Mouse (Mus musculus): Measurements from ENCODE around the gene Icam4.
"Not testable (repeated sequence)": the region's sequence is repeated elsewhere in the genome, so short reads cannot be mapped to it uniquely, and the experiment has no call there.

Gene Icam4

DNA sequence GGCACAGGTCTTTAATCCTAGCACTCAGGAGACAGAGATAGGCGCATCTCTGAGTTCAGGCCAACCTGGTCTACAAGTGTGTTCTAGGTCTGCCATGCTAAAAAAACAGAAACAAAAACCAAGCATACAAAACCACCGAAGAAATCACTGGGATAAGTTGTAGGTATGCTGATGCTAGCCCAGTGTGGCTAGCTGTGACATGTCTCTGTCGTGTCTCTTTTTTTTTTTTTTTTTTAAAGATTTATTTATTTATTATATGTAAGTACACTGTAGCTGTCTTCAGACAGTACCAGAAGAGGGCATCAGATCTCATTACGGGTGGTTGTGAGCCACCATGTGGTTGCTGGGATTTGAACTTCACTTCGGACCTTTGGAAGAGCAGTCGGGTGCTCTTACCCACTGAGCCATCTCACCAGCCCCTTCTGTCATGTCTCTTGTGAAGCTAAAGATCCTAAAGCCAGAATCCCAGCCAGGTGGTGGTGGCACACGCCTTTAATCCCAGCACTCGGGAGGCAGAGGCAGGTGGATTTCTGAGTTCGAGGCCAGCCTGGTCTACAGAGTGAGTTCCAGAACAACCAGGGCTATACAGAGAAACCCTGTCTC is 18.1 kb upstream of the Icam4 start:
- in situ Hi-C loops (cut with MboI; ENCODE audit: low sequenced_read_pairs): not testable (repeated sequence)

- in situ Hi-C loops (cut with MboI; ENCODE audit: low sequenced_read_pairs): no loop called here
These were observed 17.3 kb upstream of the Icam4 start for GRCm38 (mm10) chr9:21011846-21012312.

DNA sequence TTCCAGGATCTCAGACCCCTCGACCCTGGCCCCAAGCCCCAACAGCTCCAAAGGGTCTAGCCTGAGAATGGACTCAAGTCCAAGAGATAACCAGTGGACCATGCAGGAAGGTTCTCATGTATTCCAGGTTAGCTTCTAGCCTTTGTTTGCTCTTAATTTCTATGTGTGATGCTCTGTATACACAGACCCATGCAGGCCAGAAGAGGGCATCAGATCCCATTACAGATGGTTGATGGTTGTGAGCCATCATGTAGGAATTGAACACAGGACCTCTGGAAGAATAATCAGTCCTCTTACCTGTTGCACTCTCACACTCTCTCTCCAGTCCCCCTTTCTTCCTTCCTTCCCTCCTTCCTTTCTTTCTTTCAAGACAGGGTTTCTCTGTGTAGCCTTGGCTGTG is 16.8 kb upstream of the Icam4 start:
- in situ Hi-C loops (cut with MboI; ENCODE audit: low sequenced_read_pairs): no loop called here

DNA sequence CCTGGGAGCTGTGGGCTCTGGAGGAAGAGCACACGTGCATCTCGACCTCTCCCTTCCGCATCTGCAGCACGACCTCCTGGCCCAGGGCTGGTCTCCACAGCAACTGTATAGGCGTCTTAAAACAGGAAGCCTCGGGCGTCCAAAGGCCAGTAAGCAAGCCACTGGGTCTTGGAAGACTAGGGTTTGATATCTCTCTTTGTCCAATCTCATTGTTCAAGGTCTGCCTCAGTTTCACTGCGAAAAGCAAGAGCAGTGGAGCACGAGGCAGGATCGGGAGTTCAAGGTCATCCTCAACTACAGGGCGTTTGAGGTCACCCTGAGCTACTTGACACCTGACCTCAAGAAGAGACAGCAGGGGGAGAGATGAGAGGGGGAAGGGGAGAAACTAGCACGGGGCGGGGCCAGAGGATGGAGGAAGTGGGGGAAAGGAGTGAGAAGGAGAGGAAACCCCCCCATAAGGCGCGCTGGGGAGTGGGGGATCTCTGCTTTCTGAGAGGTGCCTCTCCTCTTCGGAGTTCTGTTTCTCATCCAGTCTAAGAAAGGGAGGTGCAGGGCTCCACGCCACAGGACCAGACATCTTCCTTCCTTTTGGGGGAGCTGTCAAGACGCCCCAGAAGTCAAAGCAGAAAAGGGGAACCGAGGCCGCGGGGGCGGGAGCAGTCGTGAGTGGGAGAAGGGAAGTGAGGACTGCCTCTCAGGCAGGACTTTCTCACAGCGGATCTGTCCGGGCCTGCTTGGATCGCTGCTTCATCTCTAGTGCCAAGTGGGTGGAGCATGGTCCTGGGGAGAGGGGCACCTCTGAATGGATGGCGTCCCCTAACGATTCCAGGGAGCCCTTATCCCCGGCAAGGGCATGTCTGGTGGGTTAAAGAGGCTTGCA is 14.2 kb upstream of the Icam4 start:
- in situ Hi-C loops (cut with MboI; ENCODE audit: low sequenced_read_pairs): no loop called here

- in situ Hi-C loops (cut with MboI; ENCODE audit: low sequenced_read_pairs): no loop called here
These were observed 13.5 kb upstream of the Icam4 start, which contains the start of gene Icam1 for GRCm38 (mm10) chr9:21015571-21016130. TSS of gene Icam1 (plus strand) at chr9:21015985.

GRCm38 (mm10) chr9:21016331-21017176 is 12.6 kb upstream of the Icam4 start:
- in situ Hi-C loops (cut with MboI; ENCODE audit: low sequenced_read_pairs): no loop called here

GRCm38 (mm10) chr9:21017177-21017575 is 12.0 kb upstream of the Icam4 start:
- in situ Hi-C loops (cut with MboI; ENCODE audit: low sequenced_read_pairs): no loop called here

GRCm38 (mm10) chr9:21018600-21018999 is 10.6 kb upstream of the Icam4 start:
- in situ Hi-C loops (cut with MboI; ENCODE audit: low sequenced_read_pairs): no loop called here

DNA sequence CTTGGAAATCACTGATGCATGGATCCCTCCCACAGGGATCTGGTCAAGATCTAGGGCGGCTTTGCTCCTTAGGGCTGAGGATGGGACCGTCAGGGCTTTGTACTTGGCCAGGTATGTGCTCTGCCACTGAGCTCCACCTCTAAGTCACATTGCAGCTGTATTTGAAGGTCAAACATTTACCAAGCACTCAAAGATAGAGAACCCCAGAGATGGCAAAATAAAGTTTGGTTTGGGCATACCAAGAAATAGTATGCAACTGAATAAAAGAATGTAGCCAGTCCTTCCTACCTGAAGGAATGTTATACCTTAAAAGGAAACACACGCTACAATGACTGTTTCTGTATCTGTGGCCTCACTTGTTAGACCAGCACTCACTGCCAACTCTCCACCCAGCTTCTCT is 7.8 kb upstream of the Icam4 start:
- in situ Hi-C loops (cut with MboI; ENCODE audit: low sequenced_read_pairs): loop anchor here (5.0 kb wide), 1 partner anchor 121 kb away; no protein-coding TSS in a partner anchor

- in situ Hi-C loops (cut with MboI; ENCODE audit: low sequenced_read_pairs): loop anchor here (5.0 kb wide), 1 partner anchor 120 kb away; no protein-coding TSS in a partner anchor
These were observed 6.9 kb upstream of the Icam4 start for GRCm38 (mm10) chr9:21022288-21022687.

GRCm38 (mm10) chr9:21022726-21023125 is 6.4 kb upstream of the Icam4 start:
- in situ Hi-C loops (cut with MboI; ENCODE audit: low sequenced_read_pairs): loop anchor here (5.0 kb wide), 1 partner anchor 120 kb away; no protein-coding TSS in a partner anchor

DNA sequence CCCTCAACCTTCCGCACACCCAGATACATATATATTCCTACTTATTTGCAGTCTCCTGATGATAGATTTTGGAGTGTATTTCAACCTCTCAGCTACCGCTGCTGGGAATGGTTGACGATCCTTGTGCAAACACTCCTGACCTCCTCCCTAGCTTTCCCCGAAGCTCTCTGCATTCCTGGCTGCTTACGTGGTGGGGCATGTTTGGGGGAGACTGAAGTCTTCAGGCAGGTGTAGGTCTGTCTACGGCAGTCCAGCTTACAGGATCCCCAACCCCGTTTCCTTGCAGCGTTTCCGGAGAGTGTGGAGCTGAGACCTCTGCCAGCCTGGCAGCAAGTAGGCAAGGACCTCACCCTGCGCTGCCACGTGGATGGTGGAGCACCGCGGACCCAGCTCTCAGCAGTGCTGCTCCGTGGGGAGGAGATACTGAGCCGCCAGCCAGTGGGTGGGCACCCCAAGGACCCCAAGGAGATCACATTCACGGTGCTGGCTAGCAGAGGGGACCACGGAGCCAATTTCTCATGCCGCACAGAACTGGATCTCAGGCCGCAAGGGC is 3.8 kb upstream of the Icam4 start:
- in situ Hi-C loops (cut with MboI; ENCODE audit: low sequenced_read_pairs): no loop called here

DNA sequence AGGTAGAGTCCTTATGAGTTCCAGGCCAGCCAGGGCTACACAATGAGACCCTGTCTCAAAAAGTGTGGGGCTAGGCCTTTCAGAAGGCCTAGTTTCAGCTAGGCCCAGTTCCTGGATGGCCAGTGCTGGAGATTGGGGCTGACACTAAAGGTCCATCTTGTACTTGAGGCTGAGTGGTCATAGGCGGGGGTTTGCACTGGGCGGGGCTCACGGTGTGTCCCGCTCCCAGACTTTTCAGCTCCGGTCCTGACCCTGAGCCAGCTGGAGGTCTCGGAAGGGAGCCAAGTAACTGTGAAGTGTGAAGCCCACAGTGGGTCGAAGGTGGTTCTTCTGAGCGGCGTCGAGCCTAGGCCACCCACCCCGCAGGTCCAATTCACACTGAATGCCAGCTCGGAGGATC is 2.3 kb upstream of the Icam4 start:
- in situ Hi-C loops (cut with MboI; ENCODE audit: low sequenced_read_pairs): no loop called here

- in situ Hi-C loops (cut with MboI; ENCODE audit: low sequenced_read_pairs): no loop called here
These were observed 1.3 kb upstream of the Icam4 start for GRCm38 (mm10) chr9:21027774-21028290.

GRCm38 (mm10) chr9:21028560-21029110 is 538 bp upstream of the Icam4 start:
- in situ Hi-C loops (cut with MboI; ENCODE audit: low sequenced_read_pairs): no loop called here

DNA sequence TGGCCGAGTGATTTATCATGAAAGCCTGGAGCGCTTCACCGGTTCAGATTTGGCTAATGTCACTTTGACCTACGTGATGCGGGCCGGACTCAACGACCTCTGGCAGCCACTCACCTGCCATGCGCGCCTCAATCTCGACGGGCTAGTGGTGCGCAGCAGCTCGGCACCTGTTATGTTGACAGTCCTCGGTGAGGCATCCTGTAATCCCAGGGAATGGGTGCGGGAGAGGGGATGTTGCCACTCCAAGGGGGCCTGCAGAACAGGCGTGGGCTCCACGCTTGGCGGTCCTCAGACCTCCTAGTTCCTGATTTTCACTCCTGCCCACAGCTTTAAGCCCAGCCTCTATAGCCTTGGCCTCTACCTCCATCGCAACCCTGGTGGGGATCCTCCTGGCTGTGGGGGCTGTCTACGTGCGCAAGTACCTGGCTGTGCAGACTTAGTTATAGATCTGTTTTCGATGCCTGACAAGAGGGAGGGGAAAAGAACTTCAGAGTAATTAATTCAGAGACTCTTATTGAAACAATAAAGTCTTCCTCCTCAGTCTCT is 955 bp downstream of the Icam4 start:
- in situ Hi-C loops (cut with MboI; ENCODE audit: low sequenced_read_pairs): no loop called here

DNA sequence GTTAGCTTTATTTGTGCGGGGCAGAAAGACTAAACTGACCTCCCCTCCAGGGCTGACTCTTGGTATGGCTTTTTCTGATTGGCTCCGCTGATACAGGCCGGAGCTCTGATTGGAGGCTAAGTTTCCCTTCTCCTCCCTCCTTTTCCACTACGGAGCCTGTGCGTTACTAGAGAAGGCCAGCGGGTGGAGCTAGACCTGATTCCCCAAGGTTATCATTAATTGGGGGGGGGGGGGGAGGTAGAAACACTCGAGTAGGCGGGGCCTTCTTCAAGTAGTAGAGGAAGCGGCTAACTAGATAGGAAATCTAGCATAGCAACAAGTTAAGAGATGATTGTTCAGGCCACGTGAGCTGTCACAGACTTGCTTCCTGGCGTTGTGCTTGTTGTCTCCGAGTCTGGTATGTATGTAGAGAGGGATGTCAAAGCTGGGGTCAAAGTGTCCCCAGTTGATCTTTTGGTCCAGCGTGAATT is 1.6 kb downstream of the Icam4 start:
- in situ Hi-C loops (cut with MboI; ENCODE audit: low sequenced_read_pairs): no loop called here

GRCm38 (mm10) chr9:21031251-21031895 is 2.2 kb downstream of the Icam4 start:
- in situ Hi-C loops (cut with MboI; ENCODE audit: low sequenced_read_pairs): no loop called here

DNA sequence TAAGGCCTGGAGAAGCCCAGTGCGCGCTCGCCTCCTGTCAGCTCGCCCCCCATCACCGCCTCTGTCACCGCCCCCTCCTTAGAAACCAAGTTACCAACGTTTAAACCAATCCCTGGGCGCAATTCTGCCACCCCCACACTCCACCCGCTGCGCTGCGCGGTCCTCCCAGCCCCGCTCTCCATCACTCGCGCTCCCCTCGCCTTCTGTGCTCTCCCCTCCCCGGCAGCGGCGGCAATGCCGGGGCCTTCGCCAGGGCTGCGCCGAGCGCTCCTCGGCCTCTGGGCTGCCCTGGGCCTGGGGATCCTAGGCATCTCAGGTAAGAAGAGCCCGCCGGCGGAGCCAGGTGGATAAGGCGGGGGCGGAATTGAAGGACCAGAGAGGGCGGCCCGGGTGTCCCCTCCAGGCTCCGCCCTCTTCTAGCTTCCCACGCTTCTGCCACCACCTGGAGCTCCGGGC is 2.8 kb downstream of the Icam4 start, which contains the start of gene Icam5:
TSS of gene Icam5 (plus strand) at position 178 of the 456 bp plus-strand sequence.
- in situ Hi-C loops (cut with MboI; ENCODE audit: low sequenced_read_pairs): no loop called here
